Mouse (Mus musculus) liver, embryonic 13.5 days (tissue): ENCODE results near the gene Rapgefl1. TPM values are rescaled to one million over a fixed set of nuclear protein-coding genes. Genes with fewer than 3 reads are reported as not detected.
"Not testable (repeated sequence)": the region's sequence is repeated elsewhere in the genome, so short reads cannot be mapped to it uniquely, and the experiment has no call there.

ENCODE experiments used
- ATAC-seq: fragments of 200-750 bp; cut with Nextera tagmentation; 2 replicates; pipeline ENCODE4 v1.8.0; 2017; ENCODE audit warnings: low read depth, mild to moderate bottlenecking, moderate number of reproducible peaks, moderate library complexity
- DNase-seq: peaks from one replicate; pipeline ENCODE4 v3.0.0; 2022
- H3K27ac ChIP-seq: fragments of 300-500 bp; sonication (generic); 2 replicates; pipeline ENCODE4 v1.5.1; 2015; ENCODE audit warnings: moderate library complexity, mild to moderate bottlenecking, inconsistent platforms
- H3K27me3 ChIP-seq: fragments of 300-500 bp; sonication (generic); 2 replicates; pipeline ENCODE4 v1.6.1; 2015; ENCODE audit warnings: mild to moderate bottlenecking, inconsistent platforms
- H3K36me3 ChIP-seq: fragments of 300-500 bp; sonication (generic); 2 replicates; pipeline ENCODE4 v1.6.1; 2015; ENCODE audit warnings: mild to moderate bottlenecking, inconsistent platforms
- H3K4me1 ChIP-seq: fragments of 300-500 bp; sonication (generic); replicated peaks from 2 replicates; pipeline ENCODE4 v1.6.1; 2015; ENCODE audit warnings: inconsistent platforms
- H3K4me2 ChIP-seq: fragments of 300-500 bp; sonication (generic); 2 replicates; pipeline ENCODE4 v1.6.1; 2015; ENCODE audit warnings: inconsistent platforms, mild to moderate bottlenecking, moderate library complexity
- H3K4me3 ChIP-seq: fragments of 300-500 bp; sonication (generic); replicated peaks from 2 replicates; pipeline ENCODE4 v1.5.1; 2015; ENCODE audit warnings: mild to moderate bottlenecking, inconsistent platforms
- H3K9ac ChIP-seq: fragments of 300-500 bp; sonication (generic); 2 replicates; pipeline ENCODE4 v1.6.1; 2015; ENCODE audit warnings: mild to moderate bottlenecking, inconsistent platforms
- H3K9me3 ChIP-seq: fragments of 300-500 bp; sonication (generic); replicated peaks from 2 replicates; pipeline ENCODE4 v1.6.1; 2016; ENCODE audit warnings: inconsistent platforms
- WGBS: fragments of 180-500 bp; shearing (Covaris S2); methylation state at CpG from one replicate; pipeline ENCODE4 v1.1.7; 2015; ENCODE audit not compliant: insufficient replicate concordance; 5-methylcytosine and 5-hydroxymethylcytosine counted together
- polyA plus RNA-seq: library from polyadenylated mRNA; unstranded; fragments of >200 nt; fragmentation: Nextera tagmentation; extraction: Ambion mirVana; gene quantifications from 2 replicates; pipeline ENCODE4 v1.2.1, GENCODE M21; 2015

Gene Rapgefl1
- polyA plus RNA-seq, 1 experiment from 2014 or later = 0.23 TPM

DNA sequence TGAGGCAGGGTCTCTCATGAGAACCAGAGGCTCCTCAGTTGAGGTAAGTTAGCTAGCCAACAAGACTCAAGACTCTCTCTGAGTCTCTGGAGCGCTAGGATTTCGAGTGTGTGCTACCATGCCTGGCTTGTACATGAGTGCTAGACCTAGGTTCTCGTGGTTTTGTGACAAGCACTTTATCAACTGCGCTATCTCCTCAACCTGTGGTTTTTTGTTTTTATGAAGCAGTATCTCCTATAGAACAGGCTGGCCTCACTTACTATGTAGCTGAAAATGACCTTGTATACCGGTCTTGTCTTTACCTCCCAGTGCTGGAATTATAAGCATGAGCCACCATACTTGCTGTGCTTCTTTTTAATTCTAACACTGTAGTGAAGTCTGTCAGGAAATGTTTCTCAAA, 15.6 kb upstream of the Rapgefl1 start:
- H3K4me2 ChIP-seq = no peak overlapping the region
- H3K9ac ChIP-seq = no peak overlapping the region
- ATAC-seq (0 out of 2 replicates have a peak, but pooled peaks have one; percentile 48), DNase-seq (no peak)
- H3K27ac ChIP-seq = no peak overlapping the region; the same call in 1 of the 2 replicates
- peaks cover 96% of the 10 kb centered on the region for H3K36me3 ChIP-seq
- no peaks in the 10 kb centered on the region for H3K27me3 ChIP-seq
- H3K9me3 ChIP-seq = no peaks in the 10 kb centered on the region
- no peak overlapping the region for H3K4me3 ChIP-seq
- H3K4me1 ChIP-seq = peaks cover 31% of the 10 kb centered on the region
- WGBS = 38% methylated on average over 5 of the region's 5 CpGs

DNA sequence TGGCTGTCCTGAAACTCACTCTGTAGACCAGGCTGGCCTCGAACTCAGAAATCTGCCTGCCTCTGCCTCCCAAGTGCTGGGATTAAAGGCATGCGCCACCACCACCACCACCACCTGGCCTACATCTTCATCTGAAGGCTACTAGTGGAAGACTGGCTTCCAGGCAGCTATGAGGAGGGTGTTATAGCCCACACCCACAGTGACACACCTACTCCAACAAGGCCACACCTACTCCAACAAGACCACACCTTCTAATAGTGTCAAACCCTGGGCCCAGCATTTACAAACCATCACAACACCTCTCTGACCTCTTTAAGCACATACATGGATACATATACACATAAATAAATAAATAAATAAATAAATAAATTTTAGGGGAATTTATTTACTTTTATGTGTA, 10.5 kb upstream of the Rapgefl1 start:
- H3K4me2 ChIP-seq, H3K4me3 ChIP-seq, H3K9ac ChIP-seq, DNase-seq, H3K9me3 ChIP-seq, H3K27ac ChIP-seq, H3K27me3 ChIP-seq: not testable (repeated sequence)
- WGBS = 86% methylated on average over 2 of the region's 2 CpGs
- H3K36me3 ChIP-seq = peaks cover 97% of the 10 kb centered on the region
- ATAC-seq = peak; percentile 69
- H3K4me1 ChIP-seq = peaks cover 40% of the 10 kb centered on the region

DNA sequence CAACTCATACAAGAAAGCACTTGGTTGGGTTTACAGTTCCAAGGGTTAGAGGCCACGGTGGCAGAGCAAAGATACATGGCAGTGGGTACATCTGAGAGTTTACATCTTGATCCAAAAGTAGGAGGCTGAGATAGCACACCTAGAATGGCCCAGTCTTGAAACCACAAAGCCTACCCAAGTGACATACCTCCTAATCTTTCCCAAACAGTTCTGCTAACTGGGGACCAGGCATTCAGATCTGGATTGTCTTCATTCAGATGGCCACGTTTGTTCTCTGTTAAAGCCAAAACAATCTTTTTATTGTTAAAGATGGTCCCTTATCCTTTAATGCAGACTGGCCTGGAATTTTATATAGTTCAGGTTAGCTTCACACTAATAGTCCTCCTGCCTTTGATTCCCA, 8.7 kb upstream of the Rapgefl1 start:
- 17% methylated on average over 2 of the region's 2 CpGs for WGBS
- Histone ChIP-seq H3K9ac (no peak overlapping the region), H3K27ac (peak overlapping the region; percentile 25), H3K4me1 (peaks cover 36% of the 10 kb centered on the region), H3K9me3 (no peaks in the 10 kb centered on the region), H3K36me3 (peaks cover 97% of the 10 kb centered on the region), H3K4me2 (no peak overlapping the region), H3K4me3 (no peak overlapping the region), H3K27me3 (no peaks in the 10 kb centered on the region)
- DNase-seq (no peak), ATAC-seq (peak; percentile 52)

DNA sequence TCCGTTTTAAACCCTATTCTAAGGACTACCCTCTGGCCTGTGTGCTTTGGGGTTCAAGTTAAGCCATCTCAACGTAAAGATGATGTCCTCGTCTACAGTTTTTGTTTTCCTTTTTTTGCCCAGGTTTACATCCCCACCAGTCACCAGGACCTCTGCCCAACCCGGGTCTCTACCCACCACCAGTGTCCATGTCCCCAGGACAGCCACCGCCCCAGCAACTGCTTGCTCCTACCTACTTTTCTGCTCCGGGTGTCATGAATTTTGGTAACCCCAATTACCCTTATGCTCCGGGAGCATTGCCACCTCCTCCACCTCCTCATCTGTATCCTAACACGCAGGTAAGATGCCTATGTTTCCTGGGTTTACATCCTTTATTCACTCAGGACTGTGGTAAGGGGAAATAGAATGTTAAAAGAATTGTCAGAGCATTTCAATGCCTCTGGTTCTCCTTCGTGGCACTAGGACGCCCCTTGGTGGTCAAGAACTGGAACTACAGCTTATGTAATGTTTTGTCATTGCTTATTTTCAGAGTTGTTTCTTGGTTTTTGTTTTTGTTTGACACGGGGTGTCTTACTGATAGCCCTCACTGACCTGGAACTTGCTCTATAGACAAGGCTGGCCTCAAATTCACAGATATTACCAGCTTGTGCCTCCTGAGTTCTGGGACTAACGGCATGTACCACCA, 7.4 kb upstream of the Rapgefl1 start:
- 67% methylated on average over 12 of the region's 12 CpGs for WGBS
- no peak overlapping the region for H3K4me2 ChIP-seq
- peaks cover 97% of the 10 kb centered on the region for H3K36me3 ChIP-seq
- DNase-seq (no peak), ATAC-seq (no peak)
- H3K27me3 ChIP-seq = no peaks in the 10 kb centered on the region
- H3K27ac ChIP-seq = no peak overlapping the region
- H3K9me3 ChIP-seq = no peaks in the 10 kb centered on the region
- no peak overlapping the region for H3K9ac ChIP-seq
- H3K4me1 ChIP-seq = peaks cover 36% of the 10 kb centered on the region
- H3K4me3 ChIP-seq = no peak overlapping the region

DNA sequence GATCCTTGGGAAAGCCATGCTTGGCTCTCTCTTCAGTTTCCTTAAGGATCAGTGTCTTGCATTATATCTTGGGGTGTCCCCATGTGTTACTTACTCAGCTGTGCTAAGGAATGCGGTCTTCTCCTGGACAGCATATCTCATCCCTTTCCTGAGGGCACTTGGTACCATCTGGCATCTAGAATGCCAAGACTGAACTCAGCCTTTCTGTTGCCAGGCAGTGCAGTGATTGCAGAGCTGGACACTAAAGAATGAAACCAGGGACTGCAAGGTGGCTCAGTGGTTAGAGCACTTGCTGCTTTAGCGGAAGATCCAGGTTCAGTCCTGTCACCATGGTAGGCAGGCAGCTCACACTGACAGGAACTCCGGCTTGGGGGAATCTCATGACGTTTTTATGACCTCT, 6.7 kb upstream of the Rapgefl1 start:
- peaks cover 34% of the 10 kb centered on the region for H3K4me1 ChIP-seq
- no peak for DNase-seq
- WGBS = 85% methylated on average over 4 of the region's 4 CpGs
- H3K27ac ChIP-seq = no peak overlapping the region
- H3K36me3 ChIP-seq = peaks cover 97% of the 10 kb centered on the region
- H3K9ac ChIP-seq = no peak overlapping the region
- no peak overlapping the region for H3K4me2 ChIP-seq
- H3K9me3 ChIP-seq = no peaks in the 10 kb centered on the region
- H3K27me3 ChIP-seq = no peaks in the 10 kb centered on the region
- no peak overlapping the region for H3K4me3 ChIP-seq
- ATAC-seq = no peak

DNA sequence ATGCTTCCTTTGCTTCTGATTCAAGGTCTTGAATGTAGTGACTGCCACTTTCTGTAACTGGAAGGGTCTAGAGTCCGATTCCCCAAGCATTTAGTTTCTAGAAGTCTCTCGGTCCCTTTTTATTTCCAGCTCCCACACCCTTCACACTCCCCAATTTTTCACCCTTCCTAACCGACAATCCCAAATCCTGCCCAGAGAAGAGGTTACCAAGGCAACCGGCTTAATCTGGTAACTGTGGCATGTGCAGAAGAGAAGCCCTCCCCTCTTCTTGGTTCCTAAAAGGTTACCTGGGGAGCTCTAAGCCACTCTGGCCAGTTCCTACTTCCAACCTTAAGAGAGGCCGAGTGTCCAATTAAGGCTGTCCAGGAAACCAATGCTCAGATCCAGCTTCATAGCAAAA, 1.3 kb upstream of the Rapgefl1 start:
- Histone ChIP-seq H3K4me2 (no peak overlapping the region), H3K27ac (no peak overlapping the region), H3K9me3 (no peaks in the 10 kb centered on the region), H3K4me3 (no peak overlapping the region), H3K36me3 (peaks cover 48% of the 10 kb centered on the region), H3K9ac (no peak overlapping the region), H3K27me3 (peaks cover 38% of the 10 kb centered on the region), H3K4me1 (peaks cover 26% of the 10 kb centered on the region)
- ATAC-seq (no peak), DNase-seq (no peak)
- whole genome bisulfite sequencing = 67% methylated on average over 5 of the region's 5 CpGs

DNA sequence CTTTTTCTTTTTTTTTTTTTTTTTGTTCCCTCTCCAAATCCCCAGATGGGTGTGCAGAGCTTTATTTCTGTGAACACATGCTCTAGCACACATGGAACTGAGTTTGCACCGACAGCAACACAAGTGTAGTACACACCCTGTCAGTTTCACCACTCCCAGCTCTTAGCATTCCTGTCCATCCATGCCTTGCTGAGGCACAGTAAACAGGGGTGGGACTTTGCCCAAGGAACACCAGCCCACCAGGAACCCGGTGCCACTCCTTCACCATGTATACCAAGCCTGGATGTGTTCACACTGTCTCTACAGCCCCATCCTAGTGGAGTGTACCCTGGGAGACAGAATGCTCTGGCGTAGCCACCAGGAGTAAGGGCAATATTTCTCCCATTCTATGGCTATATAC, 860 bp upstream of the Rapgefl1 start:
- Histone ChIP-seq H3K27ac (no peak overlapping the region), H3K4me2 (peak overlapping the region; percentile 97; the same call in 1 of the 2 replicates), H3K27me3 (peaks cover 41% of the 10 kb centered on the region), H3K36me3 (peaks cover 44% of the 10 kb centered on the region), H3K4me1 (peaks cover 26% of the 10 kb centered on the region), H3K9ac (no peak overlapping the region), H3K9me3 (no peaks in the 10 kb centered on the region), H3K4me3 (no peak overlapping the region)
- no peak for DNase-seq
- ATAC-seq = no peak
- WGBS = 64% methylated on average over 3 of the region's 3 CpGs

DNA sequence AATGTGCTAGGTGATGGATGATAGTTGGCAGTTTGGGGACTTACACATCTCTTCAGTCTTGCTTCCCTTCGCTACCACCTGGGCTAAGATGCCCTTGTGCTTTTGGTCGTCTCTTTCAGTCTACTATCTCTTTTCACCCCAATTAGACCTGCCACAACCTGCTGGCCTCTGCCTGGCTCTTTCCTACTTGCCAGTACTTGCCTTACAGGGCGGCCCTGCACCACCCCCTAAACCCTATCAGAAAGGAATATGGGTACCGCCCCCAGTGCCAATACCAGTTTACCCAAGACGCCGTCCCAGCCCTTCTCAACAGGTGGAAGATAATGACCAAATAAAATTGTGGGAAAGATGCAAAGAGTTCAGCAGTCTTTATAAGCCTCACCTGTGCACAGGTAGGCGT, 457 bp upstream of the Rapgefl1 start:
- Histone ChIP-seq H3K27me3 (peaks cover 43% of the 10 kb centered on the region), H3K4me2 (peak overlapping the region; percentile 97), H3K27ac (no peak overlapping the region), H3K9me3 (no peaks in the 10 kb centered on the region), H3K9ac (0 out of 2 replicates have a peak overlapping the region, but pooled peaks have one; percentile 18), H3K4me1 (peaks cover 26% of the 10 kb centered on the region), H3K4me3 (peak overlapping the region; percentile 68), H3K36me3 (peaks cover 40% of the 10 kb centered on the region)
- 24% methylated on average over 7 of the region's 7 CpGs for WGBS
- DNase-seq (no peak), ATAC-seq (peak; percentile 60)

DNA sequence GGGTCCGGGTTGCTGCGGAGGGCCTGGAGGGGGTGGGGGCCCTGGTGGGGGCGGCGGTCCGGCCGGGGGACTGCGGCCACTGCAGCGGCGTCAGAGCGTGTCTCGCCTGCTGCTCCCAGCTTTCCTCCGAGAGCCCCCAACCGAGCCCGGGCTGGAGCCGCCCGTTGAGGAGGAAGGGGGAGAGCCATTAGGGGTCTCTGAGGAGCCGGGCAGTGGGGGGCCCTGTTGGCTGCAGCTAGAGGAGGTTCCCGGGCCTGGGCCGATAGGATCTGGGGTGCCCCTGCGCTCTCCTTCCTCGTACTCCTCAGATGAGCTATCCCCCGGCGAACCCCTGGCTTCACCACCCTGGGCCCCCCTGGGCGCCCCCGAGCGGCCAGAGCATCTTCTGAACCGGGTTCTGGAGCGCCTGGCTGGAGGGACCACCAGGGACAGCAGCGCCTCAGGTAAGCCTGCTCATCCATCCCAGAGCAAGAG, 683 bp downstream of the Rapgefl1 start:
- DNase-seq = no peak
- Histone ChIP-seq H3K4me1 (peaks cover 26% of the 10 kb centered on the region), H3K9ac (peak overlapping the region; percentile 72), H3K4me2 (peak overlapping the region; percentile 97), H3K27ac (no peak overlapping the region), H3K9me3 (no peaks in the 10 kb centered on the region), H3K27me3 (peaks cover 45% of the 10 kb centered on the region), H3K4me3 (peak overlapping the region; percentile 68), H3K36me3 (peaks cover 28% of the 10 kb centered on the region)
- WGBS = 4% methylated on average over 29 of the region's 29 CpGs
- no peak for ATAC-seq

DNA sequence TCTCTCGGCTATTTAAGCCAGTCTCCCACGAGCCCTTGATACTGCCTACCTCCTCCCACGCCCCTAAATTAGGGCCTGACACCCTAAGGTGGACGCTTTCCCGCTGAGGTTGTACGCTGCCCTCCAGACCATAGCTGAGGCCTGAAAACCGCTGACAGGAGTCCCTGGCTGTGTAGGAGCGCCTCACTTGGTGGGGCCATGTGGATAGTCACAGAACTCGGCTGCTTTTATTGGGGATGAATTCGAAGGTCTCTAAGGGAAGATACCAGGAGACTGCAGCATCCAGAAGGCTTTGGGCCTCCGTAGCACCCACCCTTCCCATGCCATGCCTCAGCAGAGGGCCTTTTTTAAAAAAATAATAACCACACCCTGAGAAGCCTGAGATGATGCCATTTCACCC, 1.3 kb downstream of the Rapgefl1 start:
- H3K4me1 ChIP-seq = peaks cover 26% of the 10 kb centered on the region
- no peak overlapping the region for H3K27ac ChIP-seq
- ATAC-seq = no peak
- peak overlapping the region; percentile 97 for H3K4me2 ChIP-seq
- H3K4me3 ChIP-seq = no peak overlapping the region
- H3K9ac ChIP-seq = no peak overlapping the region
- no peak for DNase-seq
- H3K27me3 ChIP-seq = peaks cover 49% of the 10 kb centered on the region
- H3K36me3 ChIP-seq = peaks cover 22% of the 10 kb centered on the region
- WGBS = 60% methylated on average over 11 of the region's 11 CpGs
- H3K9me3 ChIP-seq = no peaks in the 10 kb centered on the region

DNA sequence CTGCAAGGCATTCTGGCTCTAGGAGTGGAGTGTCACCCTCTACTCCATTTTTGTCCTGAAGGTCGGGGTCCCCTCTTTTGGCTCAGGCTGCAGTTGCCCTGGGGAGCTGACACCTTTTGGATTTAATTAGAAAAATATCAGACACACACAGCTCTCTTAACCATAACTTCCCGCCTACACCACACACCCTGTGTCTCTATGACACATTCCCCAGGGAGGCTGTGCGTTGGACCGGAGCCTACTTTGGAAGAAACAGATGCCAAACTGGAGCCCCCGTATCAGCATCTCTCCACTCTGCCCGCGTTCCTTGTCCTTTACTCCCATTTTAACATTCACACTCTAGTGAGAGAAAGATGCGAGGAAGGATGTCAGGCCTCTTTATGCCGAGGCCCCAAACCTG, 1.9 kb downstream of the Rapgefl1 start:
- 74% methylated on average over 9 of the region's 9 CpGs for WGBS
- no peak overlapping the region for H3K4me2 ChIP-seq
- no peak for DNase-seq

DNA sequence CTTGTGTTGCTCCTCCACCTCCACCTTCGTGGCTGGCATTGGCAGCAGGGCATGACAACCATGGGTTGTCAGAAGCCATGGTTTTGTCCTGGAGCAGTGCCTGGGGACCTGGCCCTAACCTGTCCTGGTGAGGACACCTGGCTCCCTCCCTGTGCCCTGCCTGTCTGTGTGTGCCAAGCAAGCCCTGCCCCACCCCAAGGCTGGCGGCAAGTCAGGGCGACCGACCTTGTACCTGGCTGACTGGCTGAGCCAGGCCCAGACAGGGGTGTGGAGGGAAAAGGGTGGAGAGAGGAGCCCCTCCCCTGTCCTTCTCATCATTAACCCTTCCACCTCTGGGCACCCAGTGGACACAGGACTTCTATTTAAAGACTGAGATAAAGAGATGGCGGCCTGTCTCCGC, 2.8 kb downstream of the Rapgefl1 start:
- DNase-seq = no peak
- Histone ChIP-seq H3K27me3 (peaks cover 49% of the 10 kb centered on the region), H3K27ac (no peak overlapping the region), H3K9ac (no peak overlapping the region), H3K36me3 (peaks cover 7% of the 10 kb centered on the region), H3K4me1 (peaks cover 26% of the 10 kb centered on the region), H3K4me3 (no peak overlapping the region), H3K9me3 (no peaks in the 10 kb centered on the region), H3K4me2 (no peak overlapping the region)
- no peak for ATAC-seq
- 42% methylated on average over 6 of the region's 6 CpGs for WGBS

More for the DNA sequence above, 1.9 kb downstream of the Rapgefl1 start:
- Histone ChIP-seq H3K36me3 (peaks cover 16% of the 10 kb centered on the region), H3K9me3 (no peaks in the 10 kb centered on the region), H3K4me3 (no peak overlapping the region), H3K4me1 (peaks cover 26% of the 10 kb centered on the region), H3K27ac (no peak overlapping the region), H3K27me3 (peaks cover 49% of the 10 kb centered on the region), H3K9ac (no peak overlapping the region)
- ATAC-seq = no peak
